Mouse (Mus musculus): ENCODE measurements around the gene Ubtd2. TPM values are rescaled to one million over a fixed set of nuclear protein-coding genes. Genes with fewer than 3 reads are reported as not detected.

Ubtd2 gene
- polyA plus RNA-seq, 1 experiment from 2014 or later = 28.8 TPM

GRCm38 (mm10) chr11:32542687-32543411 lies 87.7 kb downstream of the Ubtd2 start:
- Histone ChIP-seq H3K27ac (peak overlapping the region; percentile 3; the same call in 1 of the 2 replicates), H3K27me3 (ENCODE audit: insufficient read depth, low read length) (no peaks in the 10 kb centered on the region), H3K36me3 (ENCODE audit: insufficient read depth, low read length) (no peaks in the 10 kb centered on the region), H3K4me1 (replicated peaks; ENCODE audit: insufficient read depth, low read length) (peaks cover 9% of the 10 kb centered on the region; the same call in 1 of the 2 replicates), H3K9ac (ENCODE audit: low read depth, low read length) (no peak overlapping the region), H3K4me2 (ENCODE audit: low read length) (no peak overlapping the region), H3K9me3 (replicated peaks; ENCODE audit: low read length) (no peaks in the 10 kb centered on the region), H3K4me3 (replicated peaks; ENCODE audit: low read depth, low read length) (no peak overlapping the region)
- DNase-seq (ENCODE audit: low spot score) = no peak
- no peak for TF ChIP-seq CTCF (IDR thresholded peaks at IDR 0.05; ENCODE audit: low read depth)
- WGBS = 36% methylated on average over 3 of the region's 3 CpGs
- ATAC-seq (replicated peaks; ENCODE audit: low FRiP score, low read depth) = no peak

DNA sequence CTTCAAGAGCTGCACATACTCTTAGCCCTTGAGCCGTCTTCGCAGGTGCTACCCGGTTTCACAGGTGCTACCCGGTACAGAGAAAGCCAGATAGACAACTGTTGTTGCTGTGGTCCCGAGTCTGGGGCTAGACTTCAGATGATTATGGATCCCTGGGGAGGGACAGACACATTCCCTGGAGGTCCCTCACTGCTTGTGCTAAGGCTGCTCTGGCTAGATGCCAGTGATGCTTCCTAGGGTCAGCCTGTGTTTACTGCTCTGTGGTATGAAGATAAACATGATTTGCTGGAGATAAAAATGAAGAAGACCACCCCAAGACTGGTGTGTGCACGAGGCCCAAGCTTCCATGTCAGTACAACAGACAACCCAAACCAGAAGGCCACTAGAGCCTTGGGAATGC lies 88.9 kb downstream of the Ubtd2 start:
- WGBS = 82% methylated on average over 6 of the region's 6 CpGs
- no peak for TF ChIP-seq CTCF (IDR thresholded peaks at IDR 0.05; ENCODE audit: low read depth)

GRCm38 (mm10) chr11:32544497-32544896 lies 89.3 kb downstream of the Ubtd2 start:
- no peak overlapping the region for H3K9ac ChIP-seq (ENCODE audit: low read depth, low read length)
- no peak for TF ChIP-seq CTCF (IDR thresholded peaks at IDR 0.05; ENCODE audit: low read depth)
- H3K36me3 ChIP-seq (ENCODE audit: insufficient read depth, low read length) = no peaks in the 10 kb centered on the region
- ATAC-seq (replicated peaks; ENCODE audit: low FRiP score, low read depth) (no peak), DNase-seq (ENCODE audit: low spot score) (no peak)
- 85% methylated on average over 5 of the region's 5 CpGs for WGBS
- H3K9me3 ChIP-seq (replicated peaks; ENCODE audit: low read length) = no peaks in the 10 kb centered on the region
- no peak overlapping the region for H3K4me3 ChIP-seq (replicated peaks; ENCODE audit: low read depth, low read length)
- peaks cover 2% of the 10 kb centered on the region; the same call in 1 of the 2 replicates for H3K4me1 ChIP-seq (replicated peaks; ENCODE audit: insufficient read depth, low read length)
- H3K27me3 ChIP-seq (ENCODE audit: insufficient read depth, low read length) = no peaks in the 10 kb centered on the region
- no peak overlapping the region for H3K4me2 ChIP-seq (ENCODE audit: low read length)
- no peak overlapping the region for H3K27ac ChIP-seq

More for the DNA sequence above, 88.9 kb downstream of the Ubtd2 start:
- Histone ChIP-seq H3K9me3 (replicated peaks; ENCODE audit: low read length) (no peaks in the 10 kb centered on the region), H3K4me2 (ENCODE audit: low read length) (no peak overlapping the region), H3K4me3 (replicated peaks; ENCODE audit: low read depth, low read length) (no peak overlapping the region), H3K36me3 (ENCODE audit: insufficient read depth, low read length) (no peaks in the 10 kb centered on the region), H3K9ac (ENCODE audit: low read depth, low read length) (no peak overlapping the region), H3K27ac (no peak overlapping the region), H3K4me1 (replicated peaks; ENCODE audit: insufficient read depth, low read length) (peaks cover 4% of the 10 kb centered on the region; the same call in 1 of the 2 replicates), H3K27me3 (ENCODE audit: insufficient read depth, low read length) (no peaks in the 10 kb centered on the region)
- DNase-seq (ENCODE audit: low spot score) (no peak), ATAC-seq (replicated peaks; ENCODE audit: low FRiP score, low read depth) (no peak)

- TF ChIP-seq CTCF (IDR thresholded peaks at IDR 0.05; ENCODE audit: low read depth) = no peak
- no peak overlapping the region for H3K4me2 ChIP-seq (ENCODE audit: low read length)
- no peaks in the 10 kb centered on the region for H3K36me3 ChIP-seq (ENCODE audit: insufficient read depth, low read length)
- H3K9ac ChIP-seq (ENCODE audit: low read depth, low read length) = no peak overlapping the region
- ATAC-seq (replicated peaks; ENCODE audit: low FRiP score, low read depth) (no peak), DNase-seq (ENCODE audit: low spot score) (no peak)
- H3K4me3 ChIP-seq (replicated peaks; ENCODE audit: low read depth, low read length) = no peak overlapping the region
- no peaks in the 10 kb centered on the region for H3K27me3 ChIP-seq (ENCODE audit: insufficient read depth, low read length)
- H3K27ac ChIP-seq = no peak overlapping the region
- peaks cover 4% of the 10 kb centered on the region; the same call in 1 of the 2 replicates for H3K4me1 ChIP-seq (replicated peaks; ENCODE audit: insufficient read depth, low read length)
- no peaks in the 10 kb centered on the region for H3K9me3 ChIP-seq (replicated peaks; ENCODE audit: low read length)
- 40% methylated on average over 12 of the region's 12 CpGs for WGBS
These were observed 90.4 kb downstream of the Ubtd2 start for GRCm38 (mm10) chr11:32545605-32546004.

DNA sequence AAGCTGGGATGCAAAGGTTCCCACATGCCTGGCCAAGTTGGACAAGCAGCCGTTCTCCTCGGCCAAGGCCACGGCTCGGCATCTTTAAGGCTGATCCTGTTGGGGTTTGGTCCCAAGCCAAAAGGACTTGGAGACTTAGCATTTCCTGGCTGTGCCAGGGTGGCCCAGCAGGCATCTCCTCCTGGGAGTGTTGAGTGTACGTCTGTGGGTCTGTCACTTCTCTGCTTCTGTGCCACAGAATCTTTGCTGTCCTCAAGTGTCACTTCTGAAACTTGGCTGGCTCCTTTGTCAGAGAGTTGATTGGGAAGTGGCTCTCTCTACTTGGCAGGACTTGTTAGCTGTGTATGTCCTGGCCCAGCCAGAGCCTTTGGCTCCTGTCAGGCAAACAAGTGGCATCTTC lies 91.3 kb downstream of the Ubtd2 start:
- 63% methylated on average over 5 of the region's 5 CpGs for WGBS
- Histone ChIP-seq H3K4me1 (replicated peaks; ENCODE audit: insufficient read depth, low read length) (peaks cover 6% of the 10 kb centered on the region; the same call in 1 of the 2 replicates), H3K9ac (ENCODE audit: low read depth, low read length) (no peak overlapping the region), H3K36me3 (ENCODE audit: insufficient read depth, low read length) (no peaks in the 10 kb centered on the region), H3K27me3 (ENCODE audit: insufficient read depth, low read length) (no peaks in the 10 kb centered on the region), H3K27ac (no peak overlapping the region), H3K4me3 (replicated peaks; ENCODE audit: low read depth, low read length) (no peak overlapping the region), H3K4me2 (ENCODE audit: low read length) (no peak overlapping the region), H3K9me3 (replicated peaks; ENCODE audit: low read length) (no peaks in the 10 kb centered on the region)
- ATAC-seq (replicated peaks; ENCODE audit: low FRiP score, low read depth) (no peak), DNase-seq (ENCODE audit: low spot score) (no peak)
- TF ChIP-seq CTCF (IDR thresholded peaks at IDR 0.05; ENCODE audit: low read depth) = no peak

GRCm38 (mm10) chr11:32547391-32547947 lies 92.3 kb downstream of the Ubtd2 start:
- H3K4me1 ChIP-seq (replicated peaks; ENCODE audit: insufficient read depth, low read length) = peaks cover 15% of the 10 kb centered on the region
- H3K27ac ChIP-seq = no peak overlapping the region
- DNase-seq (ENCODE audit: low spot score) (no peak), ATAC-seq (replicated peaks; ENCODE audit: low FRiP score, low read depth) (no peak)
- no peaks in the 10 kb centered on the region for H3K36me3 ChIP-seq (ENCODE audit: insufficient read depth, low read length)
- H3K4me2 ChIP-seq (ENCODE audit: low read length) = no peak overlapping the region
- H3K9me3 ChIP-seq (replicated peaks; ENCODE audit: low read length) = no peaks in the 10 kb centered on the region
- WGBS = 64% methylated on average over 10 of the region's 10 CpGs
- no peak for TF ChIP-seq CTCF (IDR thresholded peaks at IDR 0.05; ENCODE audit: low read depth)
- no peaks in the 10 kb centered on the region for H3K27me3 ChIP-seq (ENCODE audit: insufficient read depth, low read length)
- no peak overlapping the region for H3K4me3 ChIP-seq (replicated peaks; ENCODE audit: low read depth, low read length)
- H3K9ac ChIP-seq (ENCODE audit: low read depth, low read length) = no peak overlapping the region
